In genomic region chr6:31369875-31370274, GRCm38 (mm10) we compare ENCODE assay signal across 8 mouse cellular contexts. TPM values are rescaled to one million over a fixed set of nuclear protein-coding genes. Genes with fewer than 3 reads are reported as not detected.
DNase-seq lines count a peak whose midpoint lies in the region; ATAC-seq and TF ChIP-seq lines count a peak whose summit lies in the region.

No protein-coding gene starts in this region.

- TF ChIP-seq EP300 in liver, embryonic 14.5 days (IDR thresholded peaks at IDR 0.05; ENCODE audit: low read depth) = no peak

- H3K27ac ChIP-seq in liver, embryonic 14.5 days = no peak overlapping the region
- H3K27ac ChIP-seq in kidney, postnatal 0 days = no peak overlapping the region; the same call in 1 of the 2 replicates

- H3K27me3 ChIP-seq in liver, embryonic 14.5 days (ENCODE audit: control insufficient read depth, insufficient read depth, low read length) = no peaks in the 10 kb centered on the region
- H3K27me3 ChIP-seq in kidney, postnatal 0 days (ENCODE audit: insufficient read depth, low read length) = no peaks in the 10 kb centered on the region

- H3K4me1 ChIP-seq in liver, embryonic 14.5 days (replicated peaks; ENCODE audit: control insufficient read depth in 2 of 2, insufficient read depth in 2 of 2, low read length in 1 of 2) = no peaks in the 10 kb centered on the region
- H3K4me1 ChIP-seq in kidney, postnatal 0 days (replicated peaks; ENCODE audit: insufficient read depth, low read length) = no peaks in the 10 kb centered on the region

- WGBS in liver, embryonic 14.5 days (ENCODE audit: insufficient replicate concordance) = 66% methylated on average over 3 of the region's 3 CpGs
- WGBS in kidney, postnatal 0 days = 55% methylated on average over 3 of the region's 3 CpGs

- no peaks in the 10 kb centered on the region for H3K9me3 ChIP-seq in liver, embryonic 14.5 days (ENCODE audit: control insufficient read depth, low read length)
- H3K9me3 ChIP-seq in kidney, postnatal 0 days (replicated peaks; ENCODE audit: low read length) = no peaks in the 10 kb centered on the region

- no peak for ATAC-seq in CD4-positive, CD25-positive, alpha-beta regulatory T cell, adult 4 months
- no peak for ATAC-seq in liver, embryonic 14.5 days (ENCODE audit: insufficient read depth)
- ATAC-seq in kidney, postnatal 0 days (replicated peaks; ENCODE audit: low FRiP score, low read depth) = no peak

- H3K9ac ChIP-seq in liver, embryonic 14.5 days (replicated peaks) = no peak overlapping the region
- no peak overlapping the region for H3K9ac ChIP-seq in kidney, postnatal 0 days (ENCODE audit: low read depth, low read length)

- no peak overlapping the region for H3K4me3 ChIP-seq in liver, embryonic 14.5 days (ENCODE audit: insufficient read depth in 1 of 2, low read depth in 2 of 2, low read length in 2 of 2)
- H3K4me3 ChIP-seq in kidney, postnatal 0 days (replicated peaks; ENCODE audit: low read depth, low read length) = no peak overlapping the region

- no peaks in the 10 kb centered on the region for H3K36me3 ChIP-seq in liver, embryonic 14.5 days (replicated peaks; ENCODE audit: control insufficient read depth, insufficient read depth, low read depth)
- no peaks in the 10 kb centered on the region for H3K36me3 ChIP-seq in kidney, postnatal 0 days (ENCODE audit: insufficient read depth, low read length)

- no peak overlapping the region for H3K4me2 ChIP-seq in liver, embryonic 14.5 days (ENCODE audit: low read depth)
- H3K4me2 ChIP-seq in kidney, postnatal 0 days (ENCODE audit: low read length) = no peak overlapping the region

- TF ChIP-seq CTCF in liver, embryonic 14.5 days (IDR thresholded peaks at IDR 0.05; ENCODE audit: low read depth) = peak; percentile 41
- TF ChIP-seq CTCF in kidney, postnatal 0 days (IDR thresholded peaks at IDR 0.05; ENCODE audit: low read depth) = peak; percentile 53

- DNase-seq in CD4-positive, CD25-positive, alpha-beta regulatory T cell, adult 2 months (ENCODE audit: low read depth, low spot score) = peak; percentile 57
- DNase-seq in liver, embryonic 14.5 days (ENCODE audit: low read depth in 3 of 3, low spot score in 3 of 3) = no peak
- DNase-seq in liver = no peak
- peak; percentile 19 for DNase-seq in c-Kit-positive CD71-positive TER-119-negative erythroid progenitor cells, embryonic 14.5 days (ENCODE audit: low read depth)
- DNase-seq in kidney, postnatal 0 days (ENCODE audit: low spot score) = peak; percentile 20
- DNase-seq in yolk sac, embryonic 10.5 days (ENCODE audit: low spot score) = no peak
- DNase-seq in ovary, postnatal 10 days (ENCODE audit: low spot score) = no peak

RNA-seq across cellular contexts. Expression of gene Mkln1, which starts 28.7 kb away (rescaled TPM):
- polyA plus RNA-seq in CD4-positive, CD25-positive, alpha-beta regulatory T cell, adult 4 months (2017; shearing (Covaris generic)) = 100 to 1,000 TPM; 314 to 377 TPM
- polyA plus RNA-seq in liver, embryonic 14.5 days (2012; rRNA removed) = 21.3 and 39.4 TPM in 2 replicates
- polyA plus RNA-seq in liver, embryonic 14.5 days (2014; fragmentation: Nextera tagmentation; extraction: Ambion mirVana) = 133 and 138 TPM in 2 replicates
- polyA plus RNA-seq in kidney, postnatal 0 days (2015; fragmentation: Nextera tagmentation; extraction: Ambion mirVana) = 159 and 174 TPM in 2 replicates

Comparison
In these comparisons a context has a peak if more than half of its experiments do, and no peak if none do; other contexts are left out.
1. DNase-seq: peak in CD4-positive, CD25-positive, alpha-beta regulatory T cell, adult 2 months (single experiment), c-Kit-positive CD71-positive TER-119-negative erythroid progenitor cells, embryonic 14.5 days (single experiment) and kidney, postnatal 0 days (single experiment); none in liver, embryonic 14.5 days (0 of 3), liver (single experiment), yolk sac, embryonic 10.5 days (single experiment) and ovary, postnatal 10 days (single experiment).